Mouse (Mus musculus): ENCODE results near the gene Nid1.
"Not testable (repeated sequence)": the region's sequence is repeated elsewhere in the genome, so short reads cannot be mapped to it uniquely, and the experiment has no call there.

The Nid1 gene

GRCm38 (mm10) chr13:13453332-13453731 lies 16.0 kb downstream of the Nid1 start:
- not testable (repeated sequence) for DNase-seq (ENCODE audit: low spot score in 2 of 2)

- not testable (repeated sequence) for DNase-seq (ENCODE audit: low spot score in 2 of 2)
Measured at GRCm38 (mm10) chr13:13454249-13454648, 16.9 kb downstream of the Nid1 start.

- DNase-seq (ENCODE audit: low spot score in 2 of 2), result not testable (repeated sequence)
Measured at GRCm38 (mm10) chr13:13455632-13456492, 18.5 kb downstream of the Nid1 start.

GRCm38 (mm10) chr13:13458138-13458737 lies 20.9 kb downstream of the Nid1 start:
- no peak for DNase-seq (ENCODE audit: low spot score in 2 of 2)

- DNase-seq (ENCODE audit: low spot score in 2 of 2), result no peak
Measured at GRCm38 (mm10) chr13:13460521-13461138, 23.3 kb downstream of the Nid1 start.

GRCm38 (mm10) chr13:13461446-13462192 lies 24.3 kb downstream of the Nid1 start:
- DNase-seq (ENCODE audit: low spot score in 2 of 2), result no peak

- DNase-seq (ENCODE audit: low spot score in 2 of 2), result no peak
Measured at GRCm38 (mm10) chr13:13463949-13464348, 26.6 kb downstream of the Nid1 start.

GRCm38 (mm10) chr13:13467249-13467648 lies 29.9 kb downstream of the Nid1 start:
- not testable (repeated sequence) for DNase-seq (ENCODE audit: low spot score in 2 of 2)

GRCm38 (mm10) chr13:13468513-13468912 lies 31.2 kb downstream of the Nid1 start:
- no peak for DNase-seq (ENCODE audit: low spot score in 2 of 2)

- no peak for DNase-seq (ENCODE audit: low spot score in 2 of 2)
Measured at GRCm38 (mm10) chr13:13471334-13471757, 34.0 kb downstream of the Nid1 start.

GRCm38 (mm10) chr13:13474464-13474863 lies 37.1 kb downstream of the Nid1 start:
- DNase-seq (ENCODE audit: low spot score in 2 of 2), result not testable (repeated sequence)

- no peak for DNase-seq (ENCODE audit: low spot score in 2 of 2)
Measured at GRCm38 (mm10) chr13:13474991-13475390, 37.6 kb downstream of the Nid1 start.

- no peak for DNase-seq (ENCODE audit: low spot score in 2 of 2)
Measured at GRCm38 (mm10) chr13:13476568-13476967, 39.2 kb downstream of the Nid1 start.

GRCm38 (mm10) chr13:13477046-13477445 lies 39.7 kb downstream of the Nid1 start:
- DNase-seq (ENCODE audit: low spot score in 2 of 2), result no peak

GRCm38 (mm10) chr13:13479986-13480385 lies 42.6 kb downstream of the Nid1 start:
- no peak for DNase-seq (ENCODE audit: low spot score in 2 of 2)

- DNase-seq (ENCODE audit: low spot score in 2 of 2), result no peak
Measured at GRCm38 (mm10) chr13:13481033-13481432, 43.7 kb downstream of the Nid1 start.

- no peak for DNase-seq (ENCODE audit: low spot score in 2 of 2)
Measured at GRCm38 (mm10) chr13:13481875-13482674, 44.7 kb downstream of the Nid1 start.

- DNase-seq (ENCODE audit: low spot score in 2 of 2), result no peak
Measured at GRCm38 (mm10) chr13:13484351-13484751, 47.0 kb downstream of the Nid1 start.

GRCm38 (mm10) chr13:13484883-13485282 lies 47.5 kb downstream of the Nid1 start:
- no peak for DNase-seq (ENCODE audit: low spot score in 2 of 2)

GRCm38 (mm10) chr13:13485682-13486081 lies 48.3 kb downstream of the Nid1 start:
- DNase-seq (ENCODE audit: low spot score in 2 of 2), result no peak

- DNase-seq (ENCODE audit: low spot score in 2 of 2), result no peak
Measured at GRCm38 (mm10) chr13:13487851-13488250, 50.5 kb downstream of the Nid1 start.

Measured in right cerebral cortex, postnatal 36 days (tissue).